Mouse (Mus musculus) lung, postnatal 10 days (tissue): ENCODE results near the gene Cdc42se2.

ENCODE experiments used
- DNase-seq: peaks from one replicate; pipeline ENCODE4 v3.0.0; 2021

Gene Cdc42se2

DNA sequence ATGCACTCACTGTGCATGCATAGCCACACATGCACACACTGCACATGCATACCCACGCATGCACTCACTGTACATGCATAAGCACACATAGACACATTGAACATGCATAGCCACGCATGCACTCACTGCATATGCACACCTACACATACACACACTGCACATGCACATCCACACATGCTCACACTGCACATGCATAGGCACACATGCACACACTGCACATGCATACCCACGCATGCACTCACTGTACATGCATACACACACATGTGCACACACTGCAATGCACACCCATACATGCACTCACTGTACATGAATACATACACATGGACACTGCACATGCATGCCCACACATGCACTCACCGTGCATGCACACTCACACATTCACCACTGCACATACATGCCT is 4.0 kb upstream of the Cdc42se2 start:
- no peak for DNase-seq

DNA sequence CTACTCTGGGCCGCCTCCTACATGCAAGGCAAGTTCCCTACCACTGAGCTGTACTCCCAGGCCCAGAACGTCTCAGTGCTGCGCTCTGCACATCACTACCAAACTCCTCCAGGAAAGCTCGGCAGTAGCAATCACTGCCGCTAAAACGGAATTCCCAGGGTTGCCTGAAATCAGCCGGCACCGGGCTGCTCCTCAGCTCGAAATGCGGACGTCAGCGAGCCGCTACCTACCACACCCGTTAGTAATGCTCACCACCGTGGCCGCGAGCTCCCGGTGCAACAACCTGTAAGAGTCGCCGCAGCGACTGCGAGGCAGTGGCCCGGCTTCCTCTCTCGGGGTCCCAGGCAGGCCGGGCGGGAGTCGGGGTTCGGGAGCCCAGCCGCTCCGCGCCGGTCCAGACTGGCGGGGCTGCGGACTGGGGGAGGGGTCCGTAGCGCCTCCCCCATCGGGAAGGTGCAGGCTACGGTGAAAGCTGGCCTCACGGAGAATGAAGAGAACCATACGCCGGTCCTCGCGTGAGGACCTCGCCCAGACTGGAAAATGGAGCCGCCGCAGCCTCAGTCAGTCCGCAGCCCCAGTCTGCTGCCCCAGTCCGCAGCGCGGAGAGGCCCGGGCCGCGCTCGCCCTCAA is 502 bp downstream of the Cdc42se2 start:
- DNase-seq, result peak; percentile 59

DNA sequence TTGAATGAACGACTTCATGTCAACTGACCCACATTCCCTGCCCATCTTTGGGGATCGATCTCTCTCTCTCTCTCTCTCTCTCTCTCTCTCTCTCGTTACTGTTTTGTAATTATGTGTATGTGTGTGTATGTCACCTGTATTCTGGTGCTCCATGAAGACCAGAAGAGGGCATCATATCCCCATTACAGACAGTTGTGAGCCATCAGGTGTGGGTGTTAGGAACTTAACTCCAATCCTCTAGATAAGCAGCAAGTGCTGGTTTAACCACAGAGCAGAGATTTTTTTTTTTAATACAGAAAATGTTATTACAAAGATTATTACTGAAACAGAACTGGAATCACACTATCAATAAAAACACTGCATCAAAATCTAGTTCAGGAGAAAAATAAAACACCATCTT is 1.9 kb downstream of the Cdc42se2 start:
- DNase-seq, result no peak

DNA sequence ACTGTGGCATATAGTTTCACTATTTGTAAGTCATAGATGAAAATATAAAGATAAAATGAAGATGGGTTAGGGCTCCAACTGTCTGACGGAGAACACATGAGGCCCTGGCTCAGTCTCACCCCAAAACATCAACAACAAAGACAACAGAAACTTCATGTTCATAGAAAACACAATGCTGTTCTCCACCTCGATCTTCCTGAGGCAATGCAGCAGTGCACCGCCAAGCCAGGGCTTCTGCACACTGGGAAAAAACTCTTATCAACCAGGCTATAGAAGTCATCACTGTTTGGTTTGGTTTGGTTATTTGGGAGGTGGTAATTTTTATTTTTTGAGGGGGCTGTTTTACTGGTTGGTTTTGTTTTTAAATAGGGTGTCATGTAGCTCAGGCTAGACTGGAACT is 3.0 kb downstream of the Cdc42se2 start:
- DNase-seq, result no peak

GRCm38 (mm10) chr11:54782253-54782652 is 5.2 kb downstream of the Cdc42se2 start:
- DNase-seq, result no peak

DNA sequence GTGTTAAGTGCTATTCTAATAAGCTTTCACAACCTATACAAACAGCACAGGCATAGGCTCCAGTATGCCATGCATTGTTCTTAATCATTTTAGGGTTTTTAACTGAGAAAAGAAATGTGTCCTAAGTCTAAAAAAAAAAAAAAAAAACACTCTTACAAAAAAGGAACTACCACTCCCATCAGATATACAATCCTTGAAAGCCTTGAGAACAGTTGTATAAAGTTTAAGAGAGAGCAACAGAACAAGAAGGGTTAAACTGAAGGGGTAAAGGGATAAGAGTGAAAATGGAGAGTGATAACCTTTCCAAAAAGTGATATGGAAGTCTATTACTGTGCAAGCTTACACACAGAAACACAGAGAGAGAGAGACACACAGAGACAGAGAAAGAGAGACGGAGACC is 7.5 kb downstream of the Cdc42se2 start:
- DNase-seq, result no peak

DNA sequence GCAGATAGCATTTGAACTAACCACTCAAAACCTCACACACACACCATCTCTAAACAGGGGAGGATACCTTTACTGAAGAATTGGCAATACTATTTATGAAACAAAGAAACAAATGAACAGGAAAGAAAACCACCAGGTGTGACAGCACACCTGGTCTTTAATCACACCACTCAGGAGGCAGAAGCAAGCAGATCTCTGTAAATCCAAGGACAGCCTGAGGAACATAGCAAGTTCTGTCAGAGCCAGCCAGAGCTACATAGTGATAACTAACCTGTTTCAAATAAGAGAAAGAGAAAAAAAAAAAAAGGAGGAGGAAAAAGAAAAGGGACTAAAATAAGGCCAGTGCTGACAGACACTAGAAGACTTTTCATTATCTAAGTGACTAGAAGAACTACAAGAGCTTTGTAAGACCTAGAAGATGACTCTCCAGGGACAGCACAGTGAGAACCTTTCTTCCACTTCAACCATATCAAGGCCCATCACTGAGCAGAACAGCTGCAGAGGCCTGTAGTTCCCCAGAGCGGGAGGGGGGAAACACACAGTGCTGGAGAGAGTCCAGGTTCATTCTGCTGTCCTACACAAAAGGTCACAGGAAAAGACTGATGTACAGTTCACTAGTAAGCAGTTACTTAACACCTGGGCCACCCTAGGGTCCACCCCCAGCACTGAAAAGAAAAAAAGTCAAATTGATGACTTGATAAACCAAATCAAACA is 9.2 kb downstream of the Cdc42se2 start:
- peak; percentile 24 for DNase-seq

DNA sequence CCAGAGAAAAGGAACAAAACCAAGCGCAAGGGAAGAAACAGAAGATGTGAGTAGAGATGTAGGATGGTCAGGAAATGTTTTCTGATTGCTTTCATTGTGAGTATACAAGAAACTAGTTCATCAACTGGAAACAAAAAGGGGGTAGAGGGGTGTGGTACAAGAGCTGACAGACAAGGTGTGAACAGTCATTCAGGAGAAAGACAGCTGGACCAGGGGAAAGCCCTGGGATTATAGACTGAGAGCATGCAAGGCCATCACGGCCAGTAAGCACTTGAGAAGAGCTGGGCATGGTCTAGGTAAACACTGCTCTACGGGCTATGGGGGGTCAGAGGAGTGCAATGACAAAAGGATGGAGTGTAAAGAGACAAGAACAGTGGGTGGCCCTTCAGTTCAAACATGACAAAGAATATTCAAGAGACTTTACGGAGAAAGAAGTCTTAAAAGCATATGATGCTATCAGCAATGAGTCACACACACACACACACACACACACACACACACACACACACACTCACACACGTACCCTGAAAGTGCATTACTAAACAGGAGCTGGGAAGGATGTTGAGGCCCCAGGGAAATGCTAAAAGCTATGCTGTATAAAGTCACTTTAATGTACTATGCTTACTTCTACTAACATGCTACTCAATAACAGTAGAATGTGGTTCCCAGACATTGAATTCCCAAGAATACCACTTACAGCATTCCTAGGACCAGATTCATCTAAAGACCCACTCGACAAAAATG is 9.9 kb downstream of the Cdc42se2 start:
- no peak for DNase-seq

DNA sequence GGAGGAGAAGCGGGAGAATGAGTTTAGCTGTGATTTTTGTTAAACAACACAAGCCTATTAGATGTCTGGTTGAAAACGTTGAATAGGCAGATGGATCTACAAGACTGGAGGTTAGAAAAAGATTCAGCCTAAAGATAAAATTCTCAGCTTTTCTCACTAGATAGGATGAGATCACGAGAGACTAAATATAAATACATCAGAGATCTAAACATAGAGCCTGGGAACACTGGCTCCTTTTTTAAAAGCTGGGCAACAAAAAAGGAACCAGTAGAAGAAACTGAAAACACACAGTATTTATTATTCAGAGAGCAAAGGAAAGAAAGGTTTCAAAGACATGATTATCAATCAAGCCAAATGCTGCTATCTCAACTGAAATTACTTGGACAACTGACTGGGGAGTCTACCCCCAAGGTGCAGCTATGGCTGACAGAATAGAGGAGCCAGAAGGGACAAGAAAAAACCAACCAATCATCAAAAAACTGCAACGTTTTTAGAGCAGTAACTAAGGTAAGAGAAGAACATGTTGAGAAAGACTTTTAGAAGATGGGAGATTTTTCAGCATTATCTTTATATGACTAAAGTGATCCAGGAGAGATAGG is 10.6 kb downstream of the Cdc42se2 start:
- DNase-seq, result no peak

- no peak for DNase-seq
Measured at GRCm38 (mm10) chr11:54776367-54776701, 11.1 kb downstream of the Cdc42se2 start.

DNA sequence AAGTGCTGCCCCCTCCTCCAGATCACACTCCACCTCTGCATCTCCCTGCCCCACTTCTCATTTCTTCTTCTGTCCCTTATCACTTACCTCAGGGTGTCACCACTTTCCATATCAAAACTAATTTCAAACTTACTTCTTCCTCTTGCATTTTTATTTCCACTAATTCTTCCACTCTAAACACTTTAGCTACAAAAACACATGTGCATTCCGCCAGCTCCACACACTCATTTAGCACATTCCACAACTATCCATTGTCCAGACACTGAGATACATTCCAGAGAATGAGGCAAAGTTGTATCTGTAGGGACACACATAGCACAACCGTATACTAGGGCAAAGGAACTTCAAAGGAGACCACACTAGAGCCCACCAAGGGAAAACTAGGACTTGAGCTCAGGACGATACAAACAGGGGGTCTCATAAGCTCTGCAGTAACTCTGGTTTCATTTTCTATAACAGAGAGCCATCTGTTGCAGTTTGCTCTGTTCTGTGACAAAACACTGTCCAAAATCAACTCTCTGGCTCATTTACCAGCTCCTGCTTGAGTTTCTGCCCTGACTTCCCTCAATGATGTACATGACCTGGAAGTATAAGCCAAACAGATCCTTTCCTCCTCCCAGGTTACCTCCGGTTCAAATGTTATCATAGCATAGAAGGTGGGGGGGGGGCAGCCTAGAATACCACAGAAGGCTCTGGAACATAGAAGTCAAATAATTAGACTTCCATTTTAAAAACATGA is 11.7 kb downstream of the Cdc42se2 start:
- DNase-seq, result no peak

- no peak for DNase-seq
Measured at GRCm38 (mm10) chr11:54774282-54775078, 13.0 kb downstream of the Cdc42se2 start.

- DNase-seq, result no peak
Measured at GRCm38 (mm10) chr11:54771549-54771948, 15.9 kb downstream of the Cdc42se2 start.

- no peak for DNase-seq
Measured at GRCm38 (mm10) chr11:54769843-54770242, 17.6 kb downstream of the Cdc42se2 start.

- no peak for DNase-seq
Measured at GRCm38 (mm10) chr11:54768116-54768690, 19.3 kb downstream of the Cdc42se2 start.

- DNase-seq, result no peak
Measured at GRCm38 (mm10) chr11:54764759-54765158, 22.7 kb downstream of the Cdc42se2 start.

- DNase-seq, result no peak
Measured at GRCm38 (mm10) chr11:54764026-54764425, 23.4 kb downstream of the Cdc42se2 start.

GRCm38 (mm10) chr11:54762735-54763134 is 24.7 kb downstream of the Cdc42se2 start:
- no peak for DNase-seq

DNA sequence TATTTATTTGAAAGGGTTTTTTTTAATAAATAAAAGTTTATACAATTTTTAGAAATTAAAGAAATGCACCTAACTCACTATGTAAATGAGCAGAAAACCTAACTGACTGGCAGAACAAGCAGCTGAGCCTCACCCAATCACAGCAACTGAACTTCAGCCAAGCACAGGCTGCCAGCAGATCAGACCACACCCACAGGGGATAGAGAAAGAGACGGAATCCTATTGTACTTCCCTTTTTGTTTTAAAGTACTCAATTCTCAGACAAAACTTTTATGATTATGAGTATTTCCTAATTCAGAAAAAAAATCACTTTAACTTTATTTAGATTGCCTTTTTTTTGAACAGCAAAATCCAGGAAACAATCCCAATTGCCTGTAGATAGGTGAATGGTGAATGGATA is 29.5 kb downstream of the Cdc42se2 start:
- DNase-seq, result peak; percentile 58

GRCm38 (mm10) chr11:54755148-54755664 is 32.3 kb downstream of the Cdc42se2 start:
- DNase-seq, result peak; percentile 4
